In the genomic region with DNA sequence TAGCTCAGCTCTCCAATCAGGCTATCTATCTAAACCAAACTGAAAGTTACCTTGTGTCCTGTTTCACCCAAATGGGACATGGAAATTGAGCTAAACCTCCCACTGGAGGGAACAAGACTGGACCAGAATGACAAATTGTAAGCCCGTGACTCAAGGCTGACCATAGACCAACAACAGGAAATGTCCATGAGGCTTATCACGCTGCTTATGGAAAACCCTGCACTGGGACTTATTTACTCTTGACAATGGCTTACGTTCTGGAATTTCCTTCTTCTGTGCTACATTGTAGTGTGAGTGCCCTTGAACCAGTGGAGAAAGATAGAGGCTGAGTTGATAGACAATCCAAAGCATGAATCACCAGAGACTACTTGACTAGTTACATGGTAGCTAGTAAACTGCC, we compare ENCODE assay signal across 23 mouse cellular contexts.
DNase-seq lines count a peak whose midpoint lies in the region; ATAC-seq and TF ChIP-seq lines count a peak whose summit lies in the region.
"Had no signal": no experiment of that assay in that cellular context is flagged by ENCODE, and none has a peak within 500 bp of the region (broad histone marks: within the 10 kb centered on the region; RNA-seq: fewer than 3 reads in every experiment).

No protein-coding gene starts in this region.

- H3K4me1 ChIP-seq in heart, embryonic 16.5 days (ENCODE audit: control insufficient read depth, insufficient read depth, low read length): 0 out of 2 replicates have a peak, but pooled peaks cover 8% of the 10 kb centered on the region
- no peaks in the 10 kb centered on the region for H3K4me1 ChIP-seq in liver, postnatal 0 days (ENCODE audit: insufficient read depth)
- H3K4me1 ChIP-seq in cortical plate, adult 2 months (ENCODE audit: control insufficient read depth, insufficient read depth, low read length): peaks cover 7% of the 10 kb centered on the region
- H3K4me1 ChIP-seq: forebrain, embryonic 13.5 days; heart, embryonic 10.5 days; limb, embryonic 13.5 days; liver, embryonic 13.5 days had no signal

- no peak overlapping the region for H3K4me2 ChIP-seq in heart, embryonic 16.5 days (ENCODE audit: low read depth, low read length)
- no peak overlapping the region for H3K4me2 ChIP-seq in liver, postnatal 0 days (ENCODE audit: low read depth, low read length)
- H3K4me2 ChIP-seq: forebrain, embryonic 13.5 days; hindbrain, embryonic 14.5 days; limb, embryonic 13.5 days; liver, embryonic 13.5 days had no signal

- 33% methylated on average over 3 of the region's 3 CpGs for WGBS in heart, embryonic 16.5 days
- WGBS in liver, postnatal 0 days (ENCODE audit: insufficient replicate concordance): 36% methylated on average over 3 of the region's 3 CpGs

- 0 out of 2 replicates have a peak overlapping the region, but pooled peaks have one; percentile 14 for H3K27ac ChIP-seq in heart, embryonic 16.5 days (ENCODE audit: low read length)
- H3K27ac ChIP-seq in liver, postnatal 0 days (ENCODE audit: low read depth): no peak overlapping the region
- peak overlapping the region; percentile 63 for H3K27ac ChIP-seq in cortical plate, adult 2 months (ENCODE audit: insufficient read depth, low read length)
- H3K27ac ChIP-seq: forebrain, embryonic 13.5 days; hindbrain, embryonic 14.5 days; limb, embryonic 13.5 days; liver, embryonic 13.5 days had no signal

- TF ChIP-seq POLR2A in cortical plate, adult 2 months (IDR thresholded peaks at IDR 0.05; ENCODE audit: extremely low read depth, insufficient read depth, low read length): no peak

- TF ChIP-seq CTCF in liver, postnatal 0 days (IDR thresholded peaks at IDR 0.05; ENCODE audit: low read depth): no peak
- TF ChIP-seq CTCF in cortical plate, adult 2 months (IDR thresholded peaks at IDR 0.05; ENCODE audit: extremely low read depth, insufficient read depth, low read length): no peak

- no peak overlapping the region for H3K4me3 ChIP-seq in heart, embryonic 16.5 days (ENCODE audit: low read length)
- no peak overlapping the region for H3K4me3 ChIP-seq in liver, postnatal 0 days (ENCODE audit: low read depth, low read length)
- no peak overlapping the region for H3K4me3 ChIP-seq in cortical plate, adult 2 months (ENCODE audit: insufficient read depth, low read length)
- H3K4me3 ChIP-seq: forebrain, embryonic 13.5 days; heart, embryonic 10.5 days; limb, embryonic 13.5 days; liver, embryonic 13.5 days had no signal

- no peaks in the 10 kb centered on the region for H3K36me3 ChIP-seq in heart, embryonic 16.5 days (ENCODE audit: control insufficient read depth, insufficient read depth)
- no peaks in the 10 kb centered on the region for H3K36me3 ChIP-seq in liver, postnatal 0 days (replicated peaks; ENCODE audit: insufficient read depth, low read length)
- H3K36me3 ChIP-seq: heart, embryonic 10.5 days; limb, embryonic 13.5 days; liver, embryonic 13.5 days had no signal

- TF ChIP-seq EP300 in liver, postnatal 0 days (IDR thresholded peaks at IDR 0.05; ENCODE audit: low read depth): peak; percentile 33; the same call in 1 of the 2 replicates

- no peaks in the 10 kb centered on the region for H3K27me3 ChIP-seq in heart, embryonic 16.5 days (ENCODE audit: control insufficient read depth, insufficient read depth, low read length)
- H3K27me3 ChIP-seq in liver, postnatal 0 days (ENCODE audit: insufficient read depth, low read length): no peaks in the 10 kb centered on the region
- H3K27me3 ChIP-seq: CH12.LX; forebrain, embryonic 13.5 days; limb, embryonic 13.5 days; liver, embryonic 13.5 days had no signal

- peak; percentile 69 for ATAC-seq in heart, embryonic 16.5 days (replicated peaks; ENCODE audit: extremely low read depth, insufficient read depth, low FRiP score)
- no peak for ATAC-seq in liver, postnatal 0 days
- ATAC-seq: forebrain, embryonic 13.5 days; intestine, postnatal 0 days had no signal

- intact Hi-C loops in heart, postnatal 25 days (cut with DNase I): no loop called here

- DNase-seq in adrenal gland, adult 2 months: peak; percentile 10
- DNase-seq in adrenal gland, adult 8-10 months: no peak
- no peak for DNase-seq in heart, postnatal 25 days (ENCODE audit: low spot score)
- no peak for DNase-seq in liver, postnatal 0 days
- no peak for DNase-seq in liver
- no peak for DNase-seq in cerebellum, adult 11-12 months
- DNase-seq: cerebellum, adult 18-20 months; cerebellum, postnatal 10 days; gastrocnemius, postnatal 10 days; kidney, adult 9 months; kidney, postnatal 10 days; liver, embryonic 13.5 days; midbrain, embryonic 14.5 days; thymus, adult 2 months; thymus, postnatal 36 days had no signal

- H3K9ac ChIP-seq in heart, embryonic 16.5 days (ENCODE audit: low read length): no peak overlapping the region
- no peak overlapping the region for H3K9ac ChIP-seq in liver, postnatal 0 days (replicated peaks)
- H3K9ac ChIP-seq: forebrain, embryonic 13.5 days; hindbrain, embryonic 14.5 days; limb, embryonic 13.5 days; liver, embryonic 13.5 days had no signal

- no peaks in the 10 kb centered on the region for H3K9me3 ChIP-seq in heart, embryonic 16.5 days (replicated peaks; ENCODE audit: control insufficient read depth, low read length)
- H3K9me3 ChIP-seq in liver, postnatal 0 days (ENCODE audit: low read length): no peaks in the 10 kb centered on the region
- H3K9me3 ChIP-seq: forebrain, embryonic 13.5 days; heart, embryonic 10.5 days; limb, embryonic 13.5 days; liver, embryonic 13.5 days had no signal
